Mouse (Mus musculus) forebrain, embryonic 14.5 days (tissue): ENCODE results near the gene Akap13. TPM values are rescaled to one million over a fixed set of nuclear protein-coding genes. Genes with fewer than 3 reads are reported as not detected.

Experiments
- ATAC-seq: fragments of 200-750 bp; cut with Nextera tagmentation; 2 replicates; pipeline ENCODE4 v1.8.0; 2017; ENCODE audit warnings: mild to moderate bottlenecking, moderate library complexity
- DNase-seq: peaks from one replicate; pipeline ENCODE4 v3.0.0-alpha.2; 2015; ENCODE audit warnings: low spot score
- H3K27ac ChIP-seq: fragments of 300-500 bp; sonication (generic); 2 replicates; pipeline ENCODE4 v1.5.1; 2014; ENCODE audit warnings: low read depth, mild to moderate bottlenecking, control low read depth, low read length, moderate library complexity
- H3K27me3 ChIP-seq: fragments of 300-500 bp; sonication (generic); replicated peaks from 2 replicates; pipeline ENCODE4 v1.6.1; 2014; ENCODE audit warnings: low read length, control low read depth, mixed read lengths; ENCODE audit not compliant: control insufficient read depth, insufficient read depth
- H3K36me3 ChIP-seq: fragments of 300-500 bp; sonication (generic); 2 replicates; pipeline ENCODE4 v1.6.1; 2014; ENCODE audit warnings: low read length, control low read depth; ENCODE audit not compliant: control insufficient read depth, insufficient read depth
- H3K4me1 ChIP-seq: fragments of 300-500 bp; sonication (generic); 2 replicates; pipeline ENCODE4 v1.6.1; 2014; ENCODE audit warnings: antibody characterized with exemption, low read length, control low read depth; ENCODE audit not compliant: control insufficient read depth, insufficient read depth
- H3K4me2 ChIP-seq: fragments of 300-500 bp; sonication (generic); 2 replicates; pipeline ENCODE4 v1.6.1; 2014; ENCODE audit warnings: mild to moderate bottlenecking, control low read depth, low read length
- H3K4me3 ChIP-seq: fragments of 300-500 bp; sonication (generic); 2 replicates; pipeline ENCODE4 v1.5.1; 2014; ENCODE audit warnings: low read depth, low read length, control low read depth
- H3K9ac ChIP-seq: fragments of 300-500 bp; sonication (generic); 2 replicates; pipeline ENCODE4 v1.6.1; 2014; ENCODE audit warnings: mild to moderate bottlenecking, low read length, control low read depth, moderate library complexity
- H3K9me3 ChIP-seq: fragments of 300-500 bp; sonication (generic); replicated peaks from 2 replicates; pipeline ENCODE4 v1.6.1; 2016; ENCODE audit warnings: low read length, control low read depth, mixed read lengths; ENCODE audit not compliant: control insufficient read depth
- WGBS: fragments of 180-500 bp; shearing (Covaris S2); extraction: QIAGEN DNeasy Blood & Tissue Kit; methylation state at CpG from one replicate; pipeline ENCODE4 v1.1.7; 2014; 5-methylcytosine and 5-hydroxymethylcytosine counted together
- polyA plus RNA-seq: library from polyadenylated mRNA; unstranded; fragments of >200 nt; fragmentation: Nextera tagmentation; extraction: Ambion mirVana; gene quantifications from 2 replicates; pipeline ENCODE4 v1.2.1, GENCODE M21; 2014

The Akap13 gene
- polyA plus RNA-seq, 1 experiment from 2014 or later, result 9.8 TPM

DNA sequence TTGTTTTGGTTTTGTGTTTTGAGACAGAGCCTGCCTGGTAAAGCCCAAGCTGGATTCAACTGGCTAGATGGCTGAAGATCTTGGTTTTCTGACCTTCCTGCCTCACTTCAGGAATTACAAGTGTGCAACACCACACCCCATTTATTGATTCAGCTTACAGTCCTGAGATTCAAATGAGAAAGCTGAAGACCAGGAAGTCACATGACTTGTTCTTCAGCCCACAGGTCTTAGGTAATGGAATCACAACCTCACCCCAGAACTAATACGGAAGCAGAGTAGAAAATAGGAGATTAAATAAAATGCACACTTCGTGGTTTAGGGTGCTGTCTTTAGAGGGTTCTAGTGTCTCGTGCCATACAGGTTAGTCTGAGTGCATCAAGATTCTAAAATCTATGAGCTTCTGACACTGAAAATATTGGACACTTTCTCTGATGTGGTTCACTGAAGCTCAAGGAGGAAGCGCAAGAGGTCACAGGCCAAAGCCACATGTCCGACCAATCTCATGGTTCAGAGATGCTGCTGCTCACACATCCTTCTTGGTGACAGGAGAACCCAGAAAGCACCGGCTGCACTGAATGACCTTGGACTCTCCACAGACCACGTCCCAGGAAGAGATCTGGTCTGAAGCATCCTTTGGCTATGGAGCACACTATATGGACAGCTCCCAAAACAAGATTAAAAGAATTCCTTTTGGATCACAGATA, 39.3 kb upstream of the Akap13 start:
- H3K4me2 ChIP-seq, result no peak overlapping the region
- 93% methylated on average over 7 of the region's 7 CpGs for WGBS
- H3K4me3 ChIP-seq, result no peak overlapping the region
- DNase-seq, result no peak
- H3K27me3 ChIP-seq, result no peaks in the 10 kb centered on the region
- H3K9ac ChIP-seq, result no peak overlapping the region
- no peak for ATAC-seq
- peaks cover 2% of the 10 kb centered on the region for H3K4me1 ChIP-seq
- H3K9me3 ChIP-seq, result no peaks in the 10 kb centered on the region
- H3K27ac ChIP-seq, result no peak overlapping the region
- no peaks in the 10 kb centered on the region for H3K36me3 ChIP-seq

DNA sequence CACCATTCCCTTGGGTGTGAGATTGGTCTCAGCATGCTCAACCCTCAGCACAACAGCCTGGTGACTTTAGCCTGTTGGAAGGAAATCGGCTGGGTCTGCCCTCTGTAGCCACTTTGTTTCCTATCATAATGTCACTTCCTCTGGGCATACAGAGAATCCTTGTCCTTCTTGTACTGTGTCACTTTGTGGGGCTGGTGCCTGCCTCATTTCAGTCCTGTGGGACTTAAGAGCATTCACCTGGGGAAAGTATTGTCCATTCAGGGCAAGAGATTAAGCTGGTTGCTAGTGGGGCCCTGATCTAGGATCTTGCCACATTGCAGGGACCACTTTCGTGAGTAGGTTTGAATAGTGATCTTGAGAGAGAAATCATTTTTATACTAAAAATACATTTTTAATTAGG, 34.4 kb upstream of the Akap13 start:
- H3K4me2 ChIP-seq, result no peak overlapping the region
- DNase-seq (no peak), ATAC-seq (no peak)
- no peaks in the 10 kb centered on the region for H3K27me3 ChIP-seq
- 86% methylated on average over 2 of the region's 2 CpGs for WGBS
- no peak overlapping the region for H3K27ac ChIP-seq
- H3K4me1 ChIP-seq, result no peaks in the 10 kb centered on the region
- no peaks in the 10 kb centered on the region for H3K36me3 ChIP-seq
- no peaks in the 10 kb centered on the region for H3K9me3 ChIP-seq
- no peak overlapping the region for H3K9ac ChIP-seq
- no peak overlapping the region for H3K4me3 ChIP-seq

DNA sequence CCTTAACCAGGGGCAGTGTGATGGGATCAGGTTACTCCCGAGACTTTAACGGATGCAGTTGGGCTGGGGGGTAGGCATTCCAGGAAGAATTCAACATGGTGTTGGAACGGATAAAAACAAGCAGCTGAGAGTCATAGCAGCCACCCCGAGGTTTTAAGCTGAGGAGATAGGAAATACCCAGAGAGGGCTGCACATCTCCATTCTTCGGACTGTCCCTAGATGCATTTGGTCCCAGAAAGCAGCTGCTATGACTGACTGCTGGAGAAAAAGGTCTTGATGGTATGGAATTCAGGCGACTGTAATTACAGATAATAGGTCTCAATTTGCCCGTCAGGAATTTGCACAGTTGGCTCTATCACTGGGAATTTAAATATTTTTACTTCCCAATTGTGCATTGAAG, 31.2 kb upstream of the Akap13 start:
- ATAC-seq, result 0 out of 2 replicates have a peak, but pooled peaks have one; percentile 50
- no peak overlapping the region for H3K27ac ChIP-seq
- no peaks in the 10 kb centered on the region for H3K9me3 ChIP-seq
- H3K4me3 ChIP-seq, result no peak overlapping the region
- peak; percentile 36 for DNase-seq
- no peaks in the 10 kb centered on the region for H3K36me3 ChIP-seq
- no peak overlapping the region for H3K4me2 ChIP-seq
- H3K27me3 ChIP-seq, result no peaks in the 10 kb centered on the region
- WGBS, result 67% methylated on average over 7 of the region's 7 CpGs
- no peak overlapping the region for H3K9ac ChIP-seq
- no peaks in the 10 kb centered on the region for H3K4me1 ChIP-seq

DNA sequence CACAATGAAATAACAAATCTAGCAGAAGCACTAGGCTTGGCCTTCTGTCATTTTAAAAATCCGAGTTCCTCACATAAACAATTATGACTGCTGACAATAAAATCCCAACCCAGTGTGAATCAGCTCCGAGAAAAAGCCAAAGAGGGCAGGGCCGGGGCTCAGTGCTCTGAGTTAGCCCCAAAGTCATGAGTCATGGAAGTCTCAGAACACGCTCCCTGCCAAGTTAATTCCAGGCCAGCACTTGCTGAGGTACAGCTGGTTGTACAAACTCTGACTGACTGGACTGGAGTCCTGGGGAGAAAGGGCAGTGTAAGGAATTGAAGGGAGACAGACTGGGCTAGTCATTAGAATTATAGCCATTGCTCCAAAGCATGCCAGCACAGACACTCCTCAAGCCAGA, 28.0 kb upstream of the Akap13 start:
- Histone ChIP-seq H3K4me3 (no peak overlapping the region), H3K4me1 (no peaks in the 10 kb centered on the region), H3K4me2 (no peak overlapping the region), H3K27ac (no peak overlapping the region), H3K9ac (no peak overlapping the region), H3K27me3 (no peaks in the 10 kb centered on the region), H3K36me3 (no peaks in the 10 kb centered on the region), H3K9me3 (no peaks in the 10 kb centered on the region)
- DNase-seq (no peak), ATAC-seq (no peak)
- 82% methylated on average over 4 of the region's 4 CpGs for WGBS

DNA sequence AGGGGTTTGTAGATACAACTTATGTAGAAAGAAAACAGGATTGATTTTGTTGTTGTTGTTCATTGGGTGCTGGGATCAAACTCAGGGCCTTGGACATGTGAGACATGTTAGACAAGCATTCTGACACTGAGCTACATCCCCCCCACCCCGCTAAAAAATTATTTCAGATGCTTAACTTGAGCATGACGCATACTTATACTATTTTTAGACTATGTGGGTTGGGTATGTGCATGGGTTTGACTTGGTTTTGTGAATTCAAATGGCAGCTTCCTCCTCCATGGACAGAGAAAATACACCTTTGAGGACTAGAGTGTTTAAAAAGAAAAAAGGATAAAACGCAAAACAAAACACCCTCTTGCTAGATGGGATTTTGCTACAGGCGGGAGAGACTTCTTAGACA, 26.4 kb upstream of the Akap13 start:
- no peak overlapping the region for H3K4me2 ChIP-seq

DNA sequence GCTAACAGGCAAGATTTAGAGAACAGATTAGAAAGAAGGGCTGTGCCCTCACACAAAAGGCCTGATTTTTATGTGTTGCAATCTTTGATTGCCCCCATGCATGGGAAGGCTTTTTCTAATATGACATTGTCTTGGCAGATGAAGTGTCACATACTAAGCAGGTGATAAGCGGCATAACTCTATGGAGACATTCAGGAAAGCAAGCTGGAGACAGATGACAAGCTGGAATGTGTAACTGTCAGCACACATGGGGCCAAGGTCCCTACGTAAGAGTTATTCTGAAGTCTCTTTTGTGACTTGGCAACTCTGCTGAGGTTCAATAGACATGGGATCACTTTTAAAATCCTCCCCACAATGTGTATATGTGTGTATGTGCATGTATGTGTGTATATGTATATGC, 24.8 kb upstream of the Akap13 start:
- no peak overlapping the region for H3K4me3 ChIP-seq
- no peaks in the 10 kb centered on the region for H3K9me3 ChIP-seq
- 77% methylated on average over 2 of the region's 2 CpGs for WGBS
- no peak for DNase-seq
- ATAC-seq, result no peak
- no peaks in the 10 kb centered on the region for H3K4me1 ChIP-seq
- H3K27me3 ChIP-seq, result no peaks in the 10 kb centered on the region
- H3K9ac ChIP-seq, result no peak overlapping the region
- no peak overlapping the region for H3K27ac ChIP-seq
- H3K36me3 ChIP-seq, result no peaks in the 10 kb centered on the region
- no peak overlapping the region for H3K4me2 ChIP-seq

More for the DNA sequence above, 26.4 kb upstream of the Akap13 start:
- 86% methylated on average over 4 of the region's 4 CpGs for WGBS
- no peaks in the 10 kb centered on the region for H3K9me3 ChIP-seq
- ATAC-seq (no peak), DNase-seq (no peak)
- no peaks in the 10 kb centered on the region for H3K36me3 ChIP-seq
- no peaks in the 10 kb centered on the region for H3K4me1 ChIP-seq
- H3K27me3 ChIP-seq, result no peaks in the 10 kb centered on the region
- H3K4me3 ChIP-seq, result no peak overlapping the region
- no peak overlapping the region for H3K9ac ChIP-seq
- H3K27ac ChIP-seq, result no peak overlapping the region

DNA sequence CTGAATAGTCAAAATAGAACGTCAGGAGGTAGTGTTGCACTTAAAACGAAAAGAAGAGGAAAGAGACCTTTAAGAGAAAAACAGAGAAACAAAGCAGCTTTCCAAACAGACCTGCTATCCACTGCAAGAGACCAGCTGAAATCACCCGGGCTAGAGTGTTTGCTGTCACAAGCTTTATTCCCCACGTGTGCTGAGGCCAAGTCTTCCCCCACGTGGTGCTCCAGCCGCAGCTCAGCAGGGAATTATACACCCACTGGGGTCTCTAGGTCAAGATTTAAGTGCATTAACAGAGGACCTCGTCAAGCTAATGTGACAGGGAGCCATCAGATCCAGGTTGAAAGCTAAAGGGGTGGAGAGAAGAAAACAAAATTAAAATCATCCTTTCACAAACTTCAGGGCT, 24.3 kb upstream of the Akap13 start:
- Histone ChIP-seq H3K9ac (no peak overlapping the region), H3K27me3 (no peaks in the 10 kb centered on the region), H3K4me1 (no peaks in the 10 kb centered on the region), H3K9me3 (no peaks in the 10 kb centered on the region), H3K4me2 (no peak overlapping the region), H3K36me3 (no peaks in the 10 kb centered on the region), H3K4me3 (no peak overlapping the region), H3K27ac (no peak overlapping the region)
- WGBS, result 38% methylated on average over 7 of the region's 7 CpGs
- no peak for ATAC-seq
- DNase-seq, result no peak

DNA sequence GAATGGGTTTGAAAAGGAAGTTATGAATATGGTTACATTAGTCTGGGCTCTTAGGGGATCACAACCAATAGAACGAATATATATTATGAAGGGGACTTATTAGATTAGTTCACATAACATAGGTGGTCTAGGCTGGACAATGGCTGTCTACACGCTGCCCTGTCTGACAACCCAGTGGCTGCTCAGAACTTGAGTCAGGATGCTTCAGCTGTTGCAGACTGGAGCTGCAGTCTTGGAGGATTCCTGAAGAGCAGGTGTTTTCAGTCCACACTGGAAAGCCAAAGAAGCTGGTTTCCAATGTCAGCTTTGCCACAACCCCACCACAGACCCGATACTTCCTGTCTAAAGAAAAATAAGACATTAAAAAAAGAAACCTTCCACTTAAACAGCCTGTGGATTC, 23.3 kb upstream of the Akap13 start:
- H3K4me3 ChIP-seq, result no peak overlapping the region
- no peaks in the 10 kb centered on the region for H3K27me3 ChIP-seq
- ATAC-seq (no peak), DNase-seq (no peak)
- H3K27ac ChIP-seq, result no peak overlapping the region
- H3K4me1 ChIP-seq, result no peaks in the 10 kb centered on the region
- H3K9me3 ChIP-seq, result no peaks in the 10 kb centered on the region
- no peaks in the 10 kb centered on the region for H3K36me3 ChIP-seq
- WGBS, result 84% methylated on average over 3 of the region's 3 CpGs
- H3K4me2 ChIP-seq, result no peak overlapping the region
- H3K9ac ChIP-seq, result no peak overlapping the region

DNA sequence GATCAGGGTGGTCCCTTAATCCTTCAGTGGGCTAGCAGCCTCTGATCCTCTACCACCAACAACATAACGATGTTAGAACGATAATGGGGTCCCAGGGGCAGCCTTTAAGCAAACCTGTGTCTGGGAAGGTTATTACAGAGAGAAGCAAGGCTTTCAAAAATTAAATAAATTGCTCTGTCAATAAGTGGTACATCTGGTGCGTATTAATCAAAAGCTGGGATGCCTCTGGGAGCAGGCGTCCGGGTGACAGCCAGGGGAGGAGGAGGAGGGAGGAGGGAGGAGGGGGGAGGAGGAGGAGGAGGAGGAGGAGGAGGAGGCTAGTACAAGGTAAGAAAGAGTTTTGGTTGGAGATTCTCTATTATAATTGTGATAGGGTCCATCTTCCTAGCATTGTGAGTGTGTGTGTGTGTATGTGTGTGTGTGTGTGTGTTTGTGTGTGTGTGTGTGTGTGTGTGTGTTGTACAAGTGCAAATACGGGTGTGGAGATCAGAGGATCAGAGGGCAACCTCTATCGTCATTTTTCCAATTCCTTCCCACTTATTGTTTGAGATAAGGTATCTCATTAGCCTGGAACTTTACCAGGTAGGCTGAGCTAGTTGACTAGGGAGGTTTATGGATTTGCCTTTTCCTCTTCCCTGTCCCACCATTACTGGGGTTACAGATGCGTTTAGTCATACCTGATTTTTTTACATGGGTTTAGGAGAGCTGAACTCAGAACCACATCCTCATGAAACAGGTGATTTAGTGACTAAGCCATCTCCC, 18.7 kb upstream of the Akap13 start:
- 72% methylated on average over 6 of the region's 8 CpGs for WGBS
- Histone ChIP-seq H3K9ac (no peak overlapping the region), H3K36me3 (no peaks in the 10 kb centered on the region), H3K27ac (no peak overlapping the region), H3K4me3 (no peak overlapping the region), H3K4me1 (no peaks in the 10 kb centered on the region), H3K4me2 (no peak overlapping the region), H3K9me3 (no peaks in the 10 kb centered on the region), H3K27me3 (no peaks in the 10 kb centered on the region)
- DNase-seq, result no peak
- ATAC-seq, result no peak
